Mouse (Mus musculus): ENCODE measurements around the gene Lsm3. TPM values are rescaled to one million over a fixed set of nuclear protein-coding genes. Genes with fewer than 3 reads are reported as not detected.
A peak's percentile ranks its signal among the peaks of the same experiment; 100 is the strongest.

Gene Lsm3
- polyA plus RNA-seq, 1 experiment from 2014 or later, result 223 TPM

- H3K36me3 ChIP-seq (ENCODE audit: control insufficient read depth, insufficient read depth, low read length), result no peaks in the 10 kb centered on the region
- H3K9me3 ChIP-seq (ENCODE audit: control insufficient read depth, low read length), result no peaks in the 10 kb centered on the region
- no peak overlapping the region for H3K27ac ChIP-seq (replicated peaks; ENCODE audit: low read depth, low read length)
- 79% methylated on average over 4 of the region's 4 CpGs for WGBS
- H3K4me3 ChIP-seq (ENCODE audit: low read depth, low read length), result no peak overlapping the region
- H3K27me3 ChIP-seq (replicated peaks; ENCODE audit: control insufficient read depth, insufficient read depth, low read length), result no peaks in the 10 kb centered on the region
- DNase-seq (ENCODE audit: low spot score), result no peak
- no peak for ATAC-seq (ENCODE audit: low read depth)
- H3K4me1 ChIP-seq (ENCODE audit: control insufficient read depth, insufficient read depth, low read length), result 0 out of 2 replicates have a peak, but pooled peaks cover 3% of the 10 kb centered on the region
- H3K9ac ChIP-seq (ENCODE audit: low read depth, low read length), result no peak overlapping the region
- H3K4me2 ChIP-seq (ENCODE audit: low read depth, low read length), result no peak overlapping the region
Observed at GRCm38 (mm10) chr6:91534268-91534667, 18.5 kb downstream of the Lsm3 start.

DNA sequence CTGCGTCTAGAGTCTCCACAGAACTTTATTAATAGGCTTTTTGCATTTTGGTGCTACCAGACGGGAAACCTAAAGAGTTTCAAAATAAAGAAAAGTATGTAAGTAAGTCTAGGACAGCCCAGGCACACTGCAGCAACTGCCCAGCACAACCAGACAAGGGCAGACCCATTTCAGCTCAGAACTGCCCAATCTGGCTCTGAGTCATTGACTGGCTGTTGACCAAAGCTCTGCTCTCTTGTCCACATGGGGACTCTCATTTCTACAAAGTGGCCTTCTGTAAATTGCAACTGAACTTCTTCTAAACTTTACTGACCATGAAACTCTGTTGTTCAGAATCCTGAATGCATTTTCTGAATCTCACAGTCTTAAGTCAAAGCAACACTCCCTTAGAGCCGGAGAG is 19.5 kb downstream of the Lsm3 start:
- WGBS, result 79% methylated on average over 3 of the region's 3 CpGs
- H3K36me3 ChIP-seq (ENCODE audit: control insufficient read depth, insufficient read depth, low read length), result no peaks in the 10 kb centered on the region
- H3K27me3 ChIP-seq (replicated peaks; ENCODE audit: control insufficient read depth, insufficient read depth, low read length), result no peaks in the 10 kb centered on the region
- H3K4me1 ChIP-seq (ENCODE audit: control insufficient read depth, insufficient read depth, low read length), result 0 out of 2 replicates have a peak, but pooled peaks cover 3% of the 10 kb centered on the region
- no peak overlapping the region for H3K9ac ChIP-seq (ENCODE audit: low read depth, low read length)
- no peak overlapping the region for H3K4me3 ChIP-seq (ENCODE audit: low read depth, low read length)
- ATAC-seq (ENCODE audit: low read depth) (no peak), DNase-seq (ENCODE audit: low spot score) (no peak)
- peaks cover 5% of the 10 kb centered on the region; the same call in 1 of the 2 replicates for H3K9me3 ChIP-seq (ENCODE audit: control insufficient read depth, low read length)
- no peak overlapping the region for H3K27ac ChIP-seq (replicated peaks; ENCODE audit: low read depth, low read length)
- no peak overlapping the region for H3K4me2 ChIP-seq (ENCODE audit: low read depth, low read length)

DNA sequence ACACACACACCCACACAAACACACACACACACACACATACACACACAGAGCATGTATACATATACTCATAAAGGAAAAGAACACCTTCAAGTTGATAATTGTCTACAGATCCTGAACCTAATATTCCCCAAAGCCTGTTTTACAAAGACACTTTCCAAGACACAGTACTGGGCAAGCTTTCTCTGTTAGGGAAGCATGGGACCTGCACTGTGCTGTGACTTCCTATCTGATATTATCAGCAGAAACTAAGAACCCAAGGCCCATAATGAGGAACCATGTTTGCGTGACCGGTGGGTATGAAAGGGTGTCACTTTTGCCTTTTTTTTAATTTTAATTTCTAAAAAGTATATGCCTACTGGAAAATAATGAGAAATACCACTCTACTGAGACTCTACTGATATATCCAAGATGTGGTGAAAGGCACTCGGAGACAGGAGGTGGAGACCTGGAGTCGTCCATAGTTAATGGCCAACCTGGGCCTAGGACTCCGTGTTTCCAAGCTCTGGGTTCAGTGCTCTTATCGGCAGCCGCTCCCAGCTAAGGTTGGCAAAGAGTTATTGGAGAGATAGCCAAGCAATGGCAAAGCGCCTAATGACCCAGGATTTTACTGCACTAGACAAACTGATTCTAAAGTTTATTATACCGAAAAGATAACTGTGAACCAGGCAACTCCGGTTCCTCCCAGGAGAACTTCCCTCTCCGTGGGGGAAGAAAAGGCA is 20.5 kb downstream of the Lsm3 start:
- DNase-seq (ENCODE audit: low spot score) (no peak), ATAC-seq (ENCODE audit: low read depth) (no peak)
- Histone ChIP-seq H3K9me3 (ENCODE audit: control insufficient read depth, low read length) (peaks cover 5% of the 10 kb centered on the region; the same call in 1 of the 2 replicates), H3K27ac (replicated peaks; ENCODE audit: low read depth, low read length) (no peak overlapping the region), H3K4me3 (ENCODE audit: low read depth, low read length) (no peak overlapping the region), H3K4me2 (ENCODE audit: low read depth, low read length) (no peak overlapping the region), H3K27me3 (replicated peaks; ENCODE audit: control insufficient read depth, insufficient read depth, low read length) (no peaks in the 10 kb centered on the region), H3K4me1 (ENCODE audit: control insufficient read depth, insufficient read depth, low read length) (0 out of 2 replicates have a peak, but pooled peaks cover 3% of the 10 kb centered on the region), H3K9ac (ENCODE audit: low read depth, low read length) (no peak overlapping the region), H3K36me3 (ENCODE audit: control insufficient read depth, insufficient read depth, low read length) (no peaks in the 10 kb centered on the region)
- WGBS, result 88% methylated on average over 11 of the region's 11 CpGs

DNA sequence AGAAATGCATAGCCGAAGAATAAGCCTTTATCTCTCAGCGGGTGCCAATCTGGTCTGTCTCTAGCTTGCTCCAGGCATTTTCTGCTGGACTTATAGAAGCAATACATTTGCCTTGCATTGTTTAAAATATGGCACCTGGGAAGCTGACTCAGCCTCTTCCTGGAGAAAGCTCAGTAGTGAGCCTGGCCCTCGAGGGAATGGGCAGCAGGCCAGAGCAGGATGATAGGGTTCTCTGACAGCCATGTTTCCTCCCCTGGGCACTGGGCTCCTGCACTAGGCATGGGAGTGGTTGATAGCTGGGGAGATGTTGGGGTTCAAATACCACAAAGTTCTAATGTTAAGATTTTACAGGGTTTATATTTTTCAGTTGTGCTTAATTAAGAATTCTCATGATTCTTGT is 25.5 kb downstream of the Lsm3 start:
- no peak overlapping the region for H3K27ac ChIP-seq (replicated peaks; ENCODE audit: low read depth, low read length)
- 49% methylated on average over 3 of the region's 3 CpGs for WGBS
- H3K36me3 ChIP-seq (ENCODE audit: control insufficient read depth, insufficient read depth, low read length), result no peaks in the 10 kb centered on the region
- DNase-seq (ENCODE audit: low spot score), result no peak
- no peaks in the 10 kb centered on the region for H3K27me3 ChIP-seq (replicated peaks; ENCODE audit: control insufficient read depth, insufficient read depth, low read length)
- H3K4me1 ChIP-seq (ENCODE audit: control insufficient read depth, insufficient read depth, low read length), result no peaks in the 10 kb centered on the region
- peaks cover 5% of the 10 kb centered on the region; the same call in 1 of the 2 replicates for H3K9me3 ChIP-seq (ENCODE audit: control insufficient read depth, low read length)
- H3K9ac ChIP-seq (ENCODE audit: low read depth, low read length), result no peak overlapping the region
- ATAC-seq (ENCODE audit: low read depth), result no peak
- H3K4me2 ChIP-seq (ENCODE audit: low read depth, low read length), result no peak overlapping the region
- H3K4me3 ChIP-seq (ENCODE audit: low read depth, low read length), result no peak overlapping the region

DNA sequence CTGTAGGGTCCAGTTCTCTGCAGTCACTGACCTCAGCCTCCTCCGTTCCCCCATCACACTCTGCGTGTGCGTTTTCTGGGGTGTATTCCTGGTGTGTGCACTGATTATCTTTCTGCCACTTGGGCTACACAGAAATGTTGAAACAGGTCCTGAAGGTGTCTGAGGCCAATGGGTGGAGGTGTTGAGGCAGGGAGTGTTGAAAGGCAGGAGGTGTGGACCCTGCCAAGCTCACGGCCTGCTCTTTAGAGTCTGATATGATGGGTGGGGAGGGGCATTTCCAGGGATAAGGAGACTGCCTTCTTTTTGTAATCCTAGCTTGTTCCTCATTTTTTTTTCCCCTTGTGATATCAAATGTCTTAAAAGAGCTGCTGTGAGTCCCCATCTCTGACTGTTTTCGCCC is 27.3 kb downstream of the Lsm3 start:
- no peak for DNase-seq (ENCODE audit: low spot score)
- Histone ChIP-seq H3K27ac (replicated peaks; ENCODE audit: low read depth, low read length) (no peak overlapping the region), H3K27me3 (replicated peaks; ENCODE audit: control insufficient read depth, insufficient read depth, low read length) (no peaks in the 10 kb centered on the region), H3K4me3 (ENCODE audit: low read depth, low read length) (no peak overlapping the region), H3K4me2 (ENCODE audit: low read depth, low read length) (no peak overlapping the region), H3K9me3 (ENCODE audit: control insufficient read depth, low read length) (peaks cover 5% of the 10 kb centered on the region; the same call in 1 of the 2 replicates), H3K4me1 (ENCODE audit: control insufficient read depth, insufficient read depth, low read length) (no peaks in the 10 kb centered on the region), H3K36me3 (ENCODE audit: control insufficient read depth, insufficient read depth, low read length) (no peaks in the 10 kb centered on the region), H3K9ac (ENCODE audit: low read depth, low read length) (no peak overlapping the region)
- WGBS, result 74% methylated on average over 5 of the region's 5 CpGs
- ATAC-seq (ENCODE audit: low read depth), result no peak

DNA sequence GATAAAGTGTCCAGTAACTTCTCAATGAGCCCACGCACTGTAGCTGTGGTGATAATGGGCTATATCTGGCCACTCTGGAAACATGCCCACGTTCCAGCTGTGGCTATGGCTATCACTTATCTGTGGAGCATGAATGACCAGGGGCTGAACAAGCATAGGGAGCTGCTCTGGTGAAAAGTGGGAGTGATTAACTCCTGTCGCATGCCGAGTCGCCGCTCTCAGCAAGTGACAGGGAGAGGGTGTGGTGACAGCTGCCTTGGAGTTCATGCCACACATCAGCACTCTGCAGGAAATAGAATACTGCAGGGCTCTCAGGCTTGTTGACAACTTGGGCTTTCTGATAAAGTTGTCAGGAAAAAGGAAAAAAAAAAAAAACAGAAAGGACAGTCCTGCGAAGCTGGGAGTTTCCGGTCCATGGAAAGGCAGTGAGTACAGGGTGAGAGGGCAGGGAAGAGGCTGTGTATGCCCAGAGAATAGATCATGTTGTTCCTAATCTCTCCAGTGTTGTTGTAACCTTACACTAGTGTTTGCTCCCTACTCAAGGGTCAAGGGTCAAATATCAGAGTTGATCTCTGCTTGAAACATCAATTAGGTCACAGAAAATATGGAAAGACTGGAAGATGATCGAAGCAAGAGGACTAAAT is 30.6 kb downstream of the Lsm3 start:
- no peaks in the 10 kb centered on the region for H3K9me3 ChIP-seq (ENCODE audit: control insufficient read depth, low read length)
- 38% methylated on average over 9 of the region's 9 CpGs for WGBS
- no peak overlapping the region for H3K4me3 ChIP-seq (ENCODE audit: low read depth, low read length)
- no peak overlapping the region for H3K9ac ChIP-seq (ENCODE audit: low read depth, low read length)
- H3K27me3 ChIP-seq (replicated peaks; ENCODE audit: control insufficient read depth, insufficient read depth, low read length), result no peaks in the 10 kb centered on the region
- H3K27ac ChIP-seq (replicated peaks; ENCODE audit: low read depth, low read length), result no peak overlapping the region
- peak; percentile 48 for DNase-seq (ENCODE audit: low spot score)
- H3K36me3 ChIP-seq (ENCODE audit: control insufficient read depth, insufficient read depth, low read length), result no peaks in the 10 kb centered on the region
- H3K4me2 ChIP-seq (ENCODE audit: low read depth, low read length), result no peak overlapping the region
- peaks cover 14% of the 10 kb centered on the region for H3K4me1 ChIP-seq (ENCODE audit: control insufficient read depth, insufficient read depth, low read length)
- no peak for ATAC-seq (ENCODE audit: low read depth)

- ATAC-seq (ENCODE audit: low read depth), result no peak
- no peaks in the 10 kb centered on the region for H3K27me3 ChIP-seq (replicated peaks; ENCODE audit: control insufficient read depth, insufficient read depth, low read length)
- WGBS, result 69% methylated on average over 1 of the region's 1 CpGs
- H3K9ac ChIP-seq (ENCODE audit: low read depth, low read length), result no peak overlapping the region
- no peaks in the 10 kb centered on the region for H3K36me3 ChIP-seq (ENCODE audit: control insufficient read depth, insufficient read depth, low read length)
- peaks cover 14% of the 10 kb centered on the region for H3K4me1 ChIP-seq (ENCODE audit: control insufficient read depth, insufficient read depth, low read length)
- DNase-seq (ENCODE audit: low spot score), result no peak
- no peak overlapping the region for H3K4me3 ChIP-seq (ENCODE audit: low read depth, low read length)
- H3K9me3 ChIP-seq (ENCODE audit: control insufficient read depth, low read length), result no peaks in the 10 kb centered on the region
- H3K4me2 ChIP-seq (ENCODE audit: low read depth, low read length), result no peak overlapping the region
- H3K27ac ChIP-seq (replicated peaks; ENCODE audit: low read depth, low read length), result no peak overlapping the region
Observed at GRCm38 (mm10) chr6:91547313-91547712, 31.6 kb downstream of the Lsm3 start.

GRCm38 (mm10) chr6:91549621-91550020 is 33.9 kb downstream of the Lsm3 start:
- DNase-seq (ENCODE audit: low spot score) (peak; percentile 86), ATAC-seq (ENCODE audit: low read depth) (peak; percentile 57)
- Histone ChIP-seq H3K9ac (ENCODE audit: low read depth, low read length) (no peak overlapping the region), H3K4me3 (ENCODE audit: low read depth, low read length) (no peak overlapping the region), H3K4me2 (ENCODE audit: low read depth, low read length) (no peak overlapping the region), H3K4me1 (ENCODE audit: control insufficient read depth, insufficient read depth, low read length) (peaks cover 14% of the 10 kb centered on the region), H3K27ac (replicated peaks; ENCODE audit: low read depth, low read length) (peak overlapping the region; percentile 71), H3K36me3 (ENCODE audit: control insufficient read depth, insufficient read depth, low read length) (no peaks in the 10 kb centered on the region), H3K9me3 (ENCODE audit: control insufficient read depth, low read length) (no peaks in the 10 kb centered on the region), H3K27me3 (replicated peaks; ENCODE audit: control insufficient read depth, insufficient read depth, low read length) (no peaks in the 10 kb centered on the region)
- 29% methylated on average over 5 of the region's 5 CpGs for WGBS

Measured in embryonic facial prominence, embryonic 14.5 days (tissue).